Mouse (Mus musculus) ES-Bruce4 (cell line): ENCODE results near the gene Tnfrsf21.

Experiments used
- CTCF ChIP-seq: IDR thresholded peaks from one replicate; pipeline ENCODE4 v1.8.1; 2011; ENCODE audit warnings: low read depth, low read length
- EP300 ChIP-seq: IDR thresholded peaks from 2 replicates; pipeline ENCODE4 v1.6.1; 2011; ENCODE audit warnings: low read depth, low read length; ENCODE audit not compliant: insufficient read depth

DNA sequence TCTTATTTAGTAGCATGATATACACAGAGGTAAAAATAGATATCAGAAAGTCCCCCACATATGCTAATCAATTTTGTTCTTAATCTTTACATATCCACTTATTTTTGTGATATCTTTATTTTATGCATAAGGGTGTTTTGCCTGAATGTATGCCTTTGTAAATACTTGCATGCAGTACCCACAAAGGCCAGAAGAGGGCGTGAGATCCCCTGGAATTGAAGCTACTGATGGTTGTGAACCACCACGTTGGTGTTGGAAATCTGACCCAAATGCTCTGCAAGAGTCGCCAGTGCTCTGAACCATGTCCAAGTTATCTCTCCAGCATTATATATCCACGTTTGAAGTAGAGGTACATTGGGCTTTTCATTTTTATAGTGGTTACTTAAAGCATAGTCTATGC, 28.7 kb upstream of the Tnfrsf21 start:
- TF ChIP-seq CTCF: peak; percentile 38
- no peak for TF ChIP-seq EP300
